Mouse (Mus musculus) CD4-positive helper T cell, adult 2 months (primary cell): Measurements from ENCODE around the gene Ptx3.
"Not testable (repeated sequence)": the region's sequence is repeated elsewhere in the genome, so short reads cannot be mapped to it uniquely, and the experiment has no call there.

Source experiments
- DNase-seq: peaks from one replicate; pipeline ENCODE4 v3.0.0-alpha.2; 2012; ENCODE audit warnings: low read depth, missing footprints, low spot score

Ptx3 gene

DNA sequence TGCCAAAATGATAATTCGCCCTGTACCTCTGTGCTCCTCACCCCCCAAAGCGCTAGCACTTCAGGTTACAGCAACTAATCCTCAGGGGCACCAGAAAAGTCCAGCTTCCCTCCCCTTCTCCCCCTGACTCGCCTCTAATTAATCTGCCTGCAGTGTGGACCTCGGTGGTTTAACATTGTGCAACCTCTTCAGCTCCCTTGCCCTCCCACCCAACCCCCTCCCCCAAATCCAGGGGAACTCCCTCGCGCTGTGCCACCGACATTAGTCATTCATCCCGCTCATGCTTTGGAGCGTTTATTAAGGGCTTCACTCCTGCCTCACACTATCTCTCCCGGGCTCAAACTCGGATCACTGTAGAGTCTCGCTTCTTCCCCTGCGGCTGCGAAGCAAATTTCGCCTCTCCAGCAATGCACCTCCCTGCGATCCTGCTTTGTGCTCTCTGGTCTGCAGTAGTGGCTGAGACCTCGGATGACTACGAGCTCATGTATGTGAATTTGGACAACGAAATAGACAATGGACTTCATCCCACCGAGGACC lies at the start of gene Ptx3:
Gene Ptx3, plus strand, starts transcription at position 256 of the 537 bp plus-strand sequence.
- DNase-seq: no peak

DNA sequence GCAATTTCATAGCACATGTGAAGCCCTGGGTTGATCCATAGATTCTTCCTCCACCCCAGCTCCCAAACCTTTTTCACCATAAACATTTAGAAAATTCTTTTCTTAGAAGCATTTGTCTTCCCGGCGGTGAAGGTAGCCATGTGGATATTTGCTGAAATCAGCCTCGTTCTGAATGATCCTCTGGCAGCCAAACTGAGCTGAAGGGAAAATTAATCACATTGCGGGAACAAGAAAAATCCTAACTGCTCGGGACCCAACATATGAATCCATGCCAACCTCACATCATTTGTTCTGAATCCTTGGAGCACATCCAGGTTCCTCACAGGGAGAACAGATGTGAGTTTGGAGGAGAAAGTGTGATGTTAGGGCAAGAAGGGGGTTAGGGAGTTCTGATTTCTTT lies 46.8 kb upstream of the Ptx3 start:
- no peak for DNase-seq

DNA sequence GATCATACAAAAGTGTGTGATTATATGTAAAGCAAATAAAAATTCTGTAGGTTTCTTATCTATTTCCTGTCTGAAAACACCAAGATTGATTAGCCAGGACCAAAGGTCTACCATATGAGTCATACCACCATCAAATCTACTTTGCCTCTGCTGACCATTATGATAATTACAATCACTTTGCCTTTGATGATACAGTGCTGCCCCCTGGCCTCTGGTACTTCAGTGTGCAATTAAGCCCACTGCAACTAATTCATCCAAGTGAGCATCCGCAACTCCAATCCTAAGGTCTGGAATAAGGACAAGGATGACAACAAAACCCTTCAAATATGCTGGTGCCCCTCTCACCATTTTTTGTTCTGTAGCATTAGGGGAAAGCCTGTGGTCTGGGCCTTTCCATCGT lies 40.1 kb upstream of the Ptx3 start:
- DNase-seq: no peak

DNA sequence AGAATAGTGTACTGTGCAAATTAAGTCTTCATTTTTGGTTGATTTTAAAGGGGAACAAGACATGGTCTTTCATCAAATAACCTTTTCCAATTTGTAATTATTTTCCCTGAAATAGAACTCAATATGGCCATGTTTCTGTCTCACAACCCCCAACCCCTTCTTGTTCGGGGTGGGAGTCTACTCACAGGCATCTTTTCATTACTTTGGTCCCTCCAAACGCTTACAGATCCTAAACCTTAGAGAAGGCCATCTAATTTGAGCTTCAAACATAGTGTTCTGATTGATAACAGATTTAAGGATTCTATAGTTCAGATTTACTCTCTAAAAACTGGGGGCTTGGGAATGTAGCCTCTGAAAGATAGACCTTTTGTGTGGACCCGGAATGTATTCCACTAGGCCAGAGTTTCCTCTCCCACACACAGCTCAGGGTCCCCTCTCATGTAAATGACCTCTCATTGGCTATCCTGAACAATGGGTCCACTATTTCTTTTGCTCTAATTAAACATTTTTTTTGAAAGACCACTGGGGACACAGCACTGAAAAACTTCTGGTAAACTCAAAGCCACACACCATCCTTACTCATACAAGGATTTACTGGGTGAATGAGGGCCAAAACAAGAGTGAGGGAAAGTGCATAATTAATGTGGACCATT lies 25.7 kb upstream of the Ptx3 start:
- DNase-seq: no peak

DNA sequence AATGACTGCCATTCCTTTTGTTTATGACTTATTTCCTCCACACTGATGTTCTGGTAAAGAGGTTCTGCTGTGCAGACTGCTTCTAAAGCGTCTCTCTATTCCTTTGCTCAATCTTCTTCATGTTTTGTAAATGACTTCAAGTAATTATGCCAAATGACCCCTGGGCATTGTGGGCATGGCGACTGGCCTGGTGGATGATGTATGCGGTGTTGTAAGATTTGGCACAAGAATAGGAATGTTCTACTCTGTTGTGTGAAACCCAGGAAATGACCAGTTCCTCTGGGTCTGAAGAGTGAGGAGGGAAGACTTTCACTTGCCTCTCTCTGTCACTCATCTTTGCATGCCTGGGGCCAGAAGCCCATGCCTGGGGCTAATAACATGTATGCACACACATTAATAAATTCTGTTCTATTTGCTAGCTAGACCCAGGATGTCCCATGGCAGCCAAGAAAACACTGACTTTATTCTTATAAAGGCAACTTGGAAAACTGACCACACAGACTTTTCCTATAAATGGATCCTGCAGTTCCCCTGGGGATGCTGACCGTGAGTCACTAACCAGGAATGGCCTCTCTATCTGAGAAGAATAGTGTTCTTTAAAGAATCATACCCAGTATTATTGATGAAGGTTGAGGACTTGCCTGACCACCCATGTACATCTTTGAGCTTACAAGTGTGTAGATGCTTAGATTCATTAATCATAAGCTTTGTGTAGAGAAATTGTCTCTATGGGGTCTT lies 10.7 kb upstream of the Ptx3 start:
- no peak for DNase-seq

DNA sequence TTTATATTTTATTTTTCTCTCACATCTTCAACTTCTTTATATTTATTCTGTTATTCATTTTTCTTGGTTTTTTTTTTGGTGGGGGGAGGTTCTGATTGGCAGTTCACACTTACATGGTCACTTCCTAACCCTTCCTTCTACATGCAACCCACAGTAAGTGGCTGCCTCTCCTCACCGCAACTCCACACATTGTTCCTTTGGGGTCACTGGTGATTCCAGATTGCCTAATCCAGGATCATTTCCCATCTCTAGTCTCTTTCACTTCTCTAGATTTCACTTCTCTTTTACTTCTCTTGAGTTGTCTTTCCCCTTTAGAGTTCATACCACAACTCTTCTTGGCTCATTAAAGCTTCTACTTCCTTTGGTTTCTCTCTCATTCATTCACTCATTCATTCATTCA lies 6.2 kb upstream of the Ptx3 start:
- no peak for DNase-seq

DNA sequence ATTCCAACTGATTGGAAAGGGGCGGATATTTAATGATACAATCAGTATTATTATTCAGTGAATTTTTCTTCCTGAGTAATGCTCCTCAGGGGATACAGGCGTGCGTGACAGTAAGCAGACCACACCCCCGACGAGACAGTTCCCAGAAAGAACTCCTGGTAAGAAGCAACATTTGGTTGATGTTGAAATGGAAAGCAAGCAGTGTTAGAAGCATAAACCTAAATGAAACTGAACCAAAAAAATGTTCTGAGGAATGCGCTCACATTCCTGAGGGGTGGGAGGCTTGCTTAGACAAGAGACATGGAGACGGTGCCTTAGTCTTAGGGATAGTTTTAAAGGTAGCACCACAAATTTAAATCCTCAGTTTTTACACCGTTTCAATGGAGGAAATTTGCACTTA lies 4.0 kb upstream of the Ptx3 start:
- DNase-seq: no peak

DNA sequence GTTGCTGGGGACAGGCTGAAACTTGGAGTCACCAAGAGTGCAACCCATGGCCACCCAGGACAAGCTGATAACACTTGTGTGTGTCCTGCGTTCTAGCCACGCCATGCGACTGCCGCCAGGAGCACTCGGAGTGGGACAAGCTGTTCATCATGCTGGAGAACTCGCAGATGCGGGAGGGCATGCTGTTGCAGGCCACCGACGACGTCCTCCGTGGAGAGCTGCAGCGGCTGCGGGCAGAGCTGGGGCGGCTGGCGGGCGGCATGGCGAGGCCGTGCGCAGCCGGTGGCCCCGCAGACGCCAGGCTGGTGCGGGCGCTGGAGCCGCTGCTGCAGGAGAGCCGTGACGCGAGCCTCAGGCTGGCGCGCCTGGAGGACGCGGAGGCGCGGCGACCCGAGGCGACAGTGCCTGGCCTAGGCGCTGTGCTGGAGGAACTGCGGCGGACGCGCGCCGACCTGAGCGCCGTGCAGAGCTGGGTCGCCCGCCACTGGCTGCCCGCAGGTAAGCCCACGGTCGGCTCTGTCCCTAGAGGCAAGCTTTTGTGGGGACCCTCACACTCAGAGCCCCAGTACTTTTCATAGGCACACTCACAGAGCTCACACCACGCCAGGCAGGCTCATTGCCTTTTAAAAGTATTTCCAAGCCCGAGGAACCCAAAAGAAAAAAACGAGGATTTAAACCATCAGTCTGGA lies 988 bp downstream of the Ptx3 start:
- DNase-seq: no peak

DNA sequence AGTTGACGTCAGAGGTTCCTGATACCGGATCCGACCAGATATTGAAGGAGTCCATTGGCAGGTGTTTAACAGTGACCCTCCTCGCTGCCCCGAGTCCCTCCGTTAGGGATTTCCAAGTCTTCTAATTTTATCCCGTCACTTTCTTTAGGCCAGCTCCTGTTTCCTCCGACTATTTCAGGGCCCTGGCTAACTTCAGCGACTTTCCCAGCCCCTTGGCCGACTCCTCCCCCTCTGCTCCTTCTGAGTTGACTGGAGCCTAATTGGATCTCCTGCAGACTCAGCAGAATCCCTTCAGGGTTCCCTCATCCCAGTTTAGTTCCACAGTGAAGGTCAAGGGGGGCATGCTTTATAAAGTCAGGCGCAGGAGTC lies 1.5 kb downstream of the Ptx3 start:
- no peak for DNase-seq

DNA sequence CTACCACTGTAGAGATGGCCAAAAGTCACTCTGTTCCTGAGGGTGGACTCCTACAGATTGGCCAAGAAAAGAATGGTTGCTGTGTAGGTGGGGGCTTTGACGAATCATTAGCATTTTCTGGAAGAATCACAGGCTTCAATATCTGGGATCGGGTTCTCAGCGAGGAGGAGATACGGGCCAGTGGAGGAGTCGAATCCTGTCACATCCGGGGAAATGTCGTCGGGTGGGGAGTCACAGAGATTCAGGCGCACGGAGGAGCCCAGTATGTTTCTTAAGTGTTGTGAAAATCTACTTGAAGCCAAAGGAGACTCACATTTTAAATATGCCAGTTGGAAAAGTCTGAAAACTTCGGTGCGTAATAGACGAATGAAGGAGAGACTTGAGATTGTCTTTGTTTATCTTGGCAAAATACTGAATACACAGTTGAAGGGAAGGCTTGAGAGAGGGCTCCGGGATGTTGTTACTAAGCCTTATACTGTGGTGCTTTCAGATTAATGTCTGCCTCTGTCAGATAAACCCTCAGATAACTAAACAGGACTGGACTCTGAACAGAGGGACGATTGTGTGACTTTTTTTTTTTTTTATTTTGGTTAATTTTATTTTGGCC lies 5.3 kb downstream of the Ptx3 start:
- no peak for DNase-seq

DNA sequence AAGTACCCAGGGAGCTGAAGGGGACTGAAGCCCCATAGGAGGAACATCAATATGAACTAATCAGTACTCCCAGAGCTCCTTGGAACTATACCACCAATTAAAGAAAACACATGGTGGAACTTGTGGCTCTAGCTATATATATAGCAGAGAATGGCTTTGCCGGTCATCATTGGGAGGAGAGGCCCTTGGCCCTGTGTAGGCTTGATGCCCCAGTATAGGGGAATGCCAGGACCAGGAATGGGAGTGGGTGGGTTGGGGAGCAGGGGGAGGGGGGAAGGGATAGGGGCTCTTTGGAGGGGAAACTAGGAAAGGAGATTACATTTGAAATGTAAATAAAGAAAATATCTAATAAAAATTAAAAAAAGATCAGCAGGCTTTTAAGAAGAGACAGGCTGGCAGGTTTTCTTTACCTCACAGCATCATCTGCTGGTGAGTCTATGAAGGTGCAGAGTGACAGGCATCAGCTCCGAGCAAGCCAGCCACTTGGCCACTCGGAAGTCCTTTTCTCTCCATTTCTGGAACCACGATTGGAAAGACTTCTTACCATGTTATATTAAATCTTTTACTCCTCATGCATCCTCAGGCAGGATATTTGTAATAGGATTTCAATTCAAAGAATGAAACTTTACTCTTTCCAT lies 16.6 kb downstream of the Ptx3 start:
- DNase-seq: not testable (repeated sequence)

DNA sequence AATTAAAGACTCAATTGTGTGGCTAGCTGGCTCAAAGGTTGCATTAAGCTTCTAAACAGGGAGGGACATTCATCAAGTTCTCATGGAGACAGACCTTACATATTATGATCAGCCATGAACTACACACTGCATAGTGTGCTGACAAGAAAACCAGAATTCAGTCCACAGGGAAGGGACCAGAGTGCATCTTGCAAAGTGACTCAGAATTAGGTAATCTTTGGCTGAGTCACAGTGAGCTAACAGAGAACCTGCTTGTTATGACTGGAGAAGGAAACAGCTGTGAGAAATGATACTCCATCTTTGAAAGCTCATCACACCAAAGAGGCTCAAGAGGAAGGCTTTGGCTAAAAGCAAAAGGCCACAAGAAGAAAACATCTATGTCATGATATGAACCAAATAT lies 20.8 kb downstream of the Ptx3 start:
- DNase-seq: no peak

DNA sequence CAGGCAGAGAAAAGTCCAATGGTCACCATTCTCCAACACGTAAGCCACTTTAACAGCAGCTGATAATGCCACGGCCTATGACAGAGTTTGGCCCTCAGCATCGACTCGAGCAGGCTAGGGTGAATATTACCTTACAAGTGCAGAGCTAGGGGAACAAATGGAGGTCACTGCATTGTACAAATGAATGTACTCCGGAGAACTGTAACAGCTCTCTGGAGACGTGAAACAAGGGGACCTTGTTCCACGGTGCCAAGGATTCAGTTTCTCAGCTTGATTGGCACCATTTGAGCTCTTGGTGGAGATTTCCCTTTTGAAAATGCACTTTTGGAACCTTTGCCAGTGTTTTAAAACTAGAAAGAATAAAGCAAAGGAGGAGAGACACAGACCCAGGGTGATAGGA lies 32.1 kb downstream of the Ptx3 start:
- no peak for DNase-seq

DNA sequence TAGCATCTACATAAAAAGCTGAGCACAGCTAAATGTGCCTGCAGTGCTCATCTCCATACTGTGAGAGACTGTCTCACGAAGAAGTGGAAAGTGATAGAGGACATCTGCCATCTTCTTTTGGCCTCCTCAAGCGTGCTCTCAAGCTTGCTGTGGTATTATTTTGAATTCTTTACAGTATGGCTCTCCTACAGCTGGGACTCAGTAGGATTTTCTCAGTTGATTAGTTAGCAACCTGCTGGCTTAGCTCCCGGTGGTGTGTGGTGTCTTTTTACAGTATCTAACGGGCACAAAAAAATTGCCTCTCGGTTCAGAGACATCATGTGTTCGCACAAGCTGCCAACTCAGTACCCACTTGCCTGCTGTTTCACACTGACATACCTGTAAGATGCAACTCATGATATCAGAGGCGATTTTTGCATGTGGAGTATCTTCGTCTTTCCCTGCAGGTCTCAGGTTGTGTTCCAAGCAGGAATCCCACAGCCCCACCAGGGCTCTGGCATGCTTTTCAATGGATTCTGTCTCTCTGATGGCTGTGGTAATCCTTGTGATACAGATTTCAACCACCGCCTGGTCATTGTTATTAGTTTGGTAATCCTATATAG lies 34.9 kb downstream of the Ptx3 start:
- no peak for DNase-seq

DNA sequence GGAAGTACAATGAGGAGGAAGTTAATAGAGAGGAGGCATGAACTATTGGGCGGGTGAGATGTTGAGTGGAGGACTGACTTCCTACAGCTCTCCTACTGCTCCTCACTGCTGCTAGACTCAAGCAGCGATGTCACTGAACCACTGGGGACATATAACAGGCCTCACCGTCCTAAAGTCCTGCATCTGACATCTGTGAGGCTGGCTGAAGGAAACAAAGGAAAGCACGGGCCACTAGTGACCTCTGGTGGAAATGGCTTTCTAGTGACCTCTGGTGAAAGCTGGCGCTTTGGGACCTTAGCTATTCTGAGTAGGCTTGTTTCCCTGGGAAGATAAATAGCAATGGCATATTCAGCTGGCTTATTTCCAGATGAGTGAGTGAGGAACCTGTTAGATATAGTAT lies 42.6 kb downstream of the Ptx3 start:
- DNase-seq: no peak

DNA sequence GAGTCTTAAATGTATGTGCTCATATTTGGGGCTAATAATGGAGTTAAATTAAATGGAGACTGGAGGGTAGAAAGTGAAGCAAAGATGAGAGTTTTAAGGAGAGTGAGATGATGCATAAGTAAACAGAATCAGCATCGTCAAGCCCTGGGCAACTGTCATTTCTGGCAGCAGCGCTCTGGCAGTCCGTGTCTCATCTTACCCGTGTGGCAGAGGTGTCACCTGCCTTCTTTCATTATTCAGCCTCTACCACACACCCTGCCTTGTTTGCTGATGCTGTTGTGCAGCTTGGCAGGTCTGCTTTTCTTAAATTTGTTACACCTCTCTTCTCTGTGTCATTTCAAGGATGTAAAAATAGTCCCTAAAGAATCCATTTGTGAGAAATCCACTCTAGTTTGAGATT lies 43.6 kb downstream of the Ptx3 start:
- DNase-seq: no peak
